Mouse (Mus musculus): ENCODE measurements at regions not wholly inside any gene's neighbourhood (a gene's known extent, or its start where the extent isn't known, plus 50 kb on each side); places are given as distances from the start of the nearest gene placed in this dataset.

GRCm38 (mm10) chr6:100424181-100424580 is 136.9 kb upstream of the Rybp start:
- no peaks in the 10 kb centered on the region for H3K36me3 ChIP-seq (ENCODE audit: inconsistent target)
- WGBS (ENCODE audit: missing documents): 93% methylated on average over 6 of the region's 6 CpGs
- H3K27ac ChIP-seq: no peak overlapping the region
- H3K79me2 ChIP-seq (ENCODE audit: inconsistent target): no peaks in the 10 kb centered on the region
- H3K4me3 ChIP-seq (ENCODE audit: inconsistent target): no peak overlapping the region

GRCm38 (mm10) chr6:100423636-100424035 is 136.4 kb upstream of the Rybp start:
- H3K36me3 ChIP-seq (ENCODE audit: inconsistent target): no peaks in the 10 kb centered on the region
- H3K79me2 ChIP-seq (ENCODE audit: inconsistent target): no peaks in the 10 kb centered on the region
- no peak overlapping the region for H3K27ac ChIP-seq
- no peak overlapping the region for H3K4me3 ChIP-seq (ENCODE audit: inconsistent target)
- WGBS (ENCODE audit: missing documents): over 99% methylated on average over 12 of the region's 12 CpGs

GRCm38 (mm10) chr6:100422603-100423002 is 135.3 kb upstream of the Rybp start:
- H3K4me3 ChIP-seq (ENCODE audit: inconsistent target): no peak overlapping the region
- WGBS (ENCODE audit: missing documents): 94% methylated on average over 6 of the region's 6 CpGs
- no peaks in the 10 kb centered on the region for H3K79me2 ChIP-seq (ENCODE audit: inconsistent target)
- H3K36me3 ChIP-seq (ENCODE audit: inconsistent target): no peaks in the 10 kb centered on the region
- no peak overlapping the region for H3K27ac ChIP-seq

GRCm38 (mm10) chr6:100421706-100422578 is 134.7 kb upstream of the Rybp start:
- Histone ChIP-seq H3K4me3 (ENCODE audit: inconsistent target) (no peak overlapping the region), H3K36me3 (ENCODE audit: inconsistent target) (no peaks in the 10 kb centered on the region), H3K27ac (no peak overlapping the region), H3K79me2 (ENCODE audit: inconsistent target) (no peaks in the 10 kb centered on the region)
- WGBS (ENCODE audit: missing documents): 84% methylated on average over 24 of the region's 24 CpGs

- H3K4me3 ChIP-seq (ENCODE audit: inconsistent target): no peak overlapping the region
- no peaks in the 10 kb centered on the region for H3K79me2 ChIP-seq (ENCODE audit: inconsistent target)
- 78% methylated on average over 3 of the region's 3 CpGs for WGBS (ENCODE audit: missing documents)
- no peak overlapping the region for H3K27ac ChIP-seq
- no peaks in the 10 kb centered on the region for H3K36me3 ChIP-seq (ENCODE audit: inconsistent target)
Observed at GRCm38 (mm10) chr6:100420602-100421001, 133.3 kb upstream of the Rybp start.

- H3K79me2 ChIP-seq (ENCODE audit: inconsistent target): no peaks in the 10 kb centered on the region
- no peak overlapping the region for H3K4me3 ChIP-seq (ENCODE audit: inconsistent target)
- no peak overlapping the region for H3K27ac ChIP-seq
- no peaks in the 10 kb centered on the region for H3K36me3 ChIP-seq (ENCODE audit: inconsistent target)
- WGBS (ENCODE audit: missing documents): 83% methylated on average over 7 of the region's 7 CpGs
Observed at GRCm38 (mm10) chr6:100419782-100420540, 132.7 kb upstream of the Rybp start.

GRCm38 (mm10) chr6:100416046-100416445 is 128.8 kb upstream of the Rybp start:
- WGBS (ENCODE audit: missing documents): 4% methylated on average over 8 of the region's 8 CpGs
- Histone ChIP-seq H3K79me2 (ENCODE audit: inconsistent target) (no peaks in the 10 kb centered on the region), H3K4me3 (ENCODE audit: inconsistent target) (no peak overlapping the region), H3K36me3 (ENCODE audit: inconsistent target) (no peaks in the 10 kb centered on the region), H3K27ac (peak overlapping the region; percentile 48)

- Histone ChIP-seq H3K79me2 (ENCODE audit: inconsistent target) (no peaks in the 10 kb centered on the region), H3K27ac (peak overlapping the region; percentile 48), H3K36me3 (ENCODE audit: inconsistent target) (no peaks in the 10 kb centered on the region), H3K4me3 (ENCODE audit: inconsistent target) (no peak overlapping the region)
- 68% methylated on average over 7 of the region's 7 CpGs for WGBS (ENCODE audit: missing documents)
Observed at GRCm38 (mm10) chr6:100415514-100415913, 128.2 kb upstream of the Rybp start.

GRCm38 (mm10) chr6:100414836-100415235 is 127.6 kb upstream of the Rybp start:
- no peak overlapping the region for H3K27ac ChIP-seq
- 71% methylated on average over 4 of the region's 4 CpGs for WGBS (ENCODE audit: missing documents)
- no peaks in the 10 kb centered on the region for H3K79me2 ChIP-seq (ENCODE audit: inconsistent target)
- H3K4me3 ChIP-seq (ENCODE audit: inconsistent target): no peak overlapping the region
- no peaks in the 10 kb centered on the region for H3K36me3 ChIP-seq (ENCODE audit: inconsistent target)

- WGBS (ENCODE audit: missing documents): 97% methylated on average over 5 of the region's 5 CpGs
- H3K4me3 ChIP-seq (ENCODE audit: inconsistent target): no peak overlapping the region
- H3K79me2 ChIP-seq (ENCODE audit: inconsistent target): no peaks in the 10 kb centered on the region
- H3K27ac ChIP-seq: no peak overlapping the region
- no peaks in the 10 kb centered on the region for H3K36me3 ChIP-seq (ENCODE audit: inconsistent target)
Observed at GRCm38 (mm10) chr6:100412486-100412885, 125.2 kb upstream of the Rybp start.

- H3K79me2 ChIP-seq (ENCODE audit: inconsistent target): no peaks in the 10 kb centered on the region
- no peak overlapping the region for H3K4me3 ChIP-seq (ENCODE audit: inconsistent target)
- H3K27ac ChIP-seq: no peak overlapping the region
- 97% methylated on average over 4 of the region's 4 CpGs for WGBS (ENCODE audit: missing documents)
- no peaks in the 10 kb centered on the region for H3K36me3 ChIP-seq (ENCODE audit: inconsistent target)
Observed at GRCm38 (mm10) chr6:100411968-100412367, 124.7 kb upstream of the Rybp start.

GRCm38 (mm10) chr6:100410067-100410631 is 122.9 kb upstream of the Rybp start:
- H3K4me3 ChIP-seq (ENCODE audit: inconsistent target): no peak overlapping the region
- no peak overlapping the region for H3K27ac ChIP-seq
- no peaks in the 10 kb centered on the region for H3K79me2 ChIP-seq (ENCODE audit: inconsistent target)
- no peaks in the 10 kb centered on the region for H3K36me3 ChIP-seq (ENCODE audit: inconsistent target)
- 77% methylated on average over 8 of the region's 8 CpGs for WGBS (ENCODE audit: missing documents)

- H3K27ac ChIP-seq: no peak overlapping the region
- H3K79me2 ChIP-seq (ENCODE audit: inconsistent target): no peaks in the 10 kb centered on the region
- WGBS (ENCODE audit: missing documents): 96% methylated on average over 8 of the region's 8 CpGs
- no peak overlapping the region for H3K4me3 ChIP-seq (ENCODE audit: inconsistent target)
- H3K36me3 ChIP-seq (ENCODE audit: inconsistent target): no peaks in the 10 kb centered on the region
Observed at GRCm38 (mm10) chr6:100408826-100409225, 121.5 kb upstream of the Rybp start.

GRCm38 (mm10) chr6:100406504-100406903 is 119.2 kb upstream of the Rybp start:
- WGBS (ENCODE audit: missing documents): 94% methylated on average over 4 of the region's 4 CpGs
- H3K36me3 ChIP-seq (ENCODE audit: inconsistent target): no peaks in the 10 kb centered on the region
- H3K79me2 ChIP-seq (ENCODE audit: inconsistent target): no peaks in the 10 kb centered on the region
- no peak overlapping the region for H3K27ac ChIP-seq
- no peak overlapping the region for H3K4me3 ChIP-seq (ENCODE audit: inconsistent target)

GRCm38 (mm10) chr6:100404161-100404560 is 116.9 kb upstream of the Rybp start:
- H3K36me3 ChIP-seq (ENCODE audit: inconsistent target): no peaks in the 10 kb centered on the region
- no peak overlapping the region for H3K4me3 ChIP-seq (ENCODE audit: inconsistent target)
- no peaks in the 10 kb centered on the region for H3K79me2 ChIP-seq (ENCODE audit: inconsistent target)
- no peak overlapping the region for H3K27ac ChIP-seq
- WGBS (ENCODE audit: missing documents): 96% methylated on average over 3 of the region's 3 CpGs

Data from macrophage (primary cell).